Mouse (Mus musculus): ENCODE results near the gene Ankrd11. TPM values are rescaled to one million over a fixed set of nuclear protein-coding genes. Genes with fewer than 3 reads are reported as not detected.

Ankrd11 gene
- polyA plus RNA-seq, 1 experiment from 2014 or later: 21.2 TPM

- no peaks in the 10 kb centered on the region for H3K9me3 ChIP-seq (ENCODE audit: low read length)
- WGBS (ENCODE audit: insufficient replicate concordance): 55% methylated on average over 7 of the region's 7 CpGs
- ATAC-seq (no peak), DNase-seq (no peak)
- no peak overlapping the region for H3K9ac ChIP-seq (replicated peaks)
- H3K4me1 ChIP-seq (ENCODE audit: insufficient read depth): peaks cover 33% of the 10 kb centered on the region
- H3K36me3 ChIP-seq (replicated peaks; ENCODE audit: insufficient read depth, low read length): no peaks in the 10 kb centered on the region; the same call in 1 of the 2 replicates
- no peak overlapping the region for H3K4me3 ChIP-seq (ENCODE audit: low read depth, low read length)
- no peak overlapping the region for H3K4me2 ChIP-seq (ENCODE audit: low read depth, low read length)
- TF ChIP-seq EP300 (IDR thresholded peaks at IDR 0.05; ENCODE audit: low read depth): no peak
- TF ChIP-seq CTCF (IDR thresholded peaks at IDR 0.05; ENCODE audit: low read depth): no peak
- no peaks in the 10 kb centered on the region for H3K27me3 ChIP-seq (ENCODE audit: insufficient read depth, low read length)
- H3K27ac ChIP-seq (ENCODE audit: low read depth): peak overlapping the region; percentile 22; the same call in 1 of the 2 replicates
These were observed 113.3 kb downstream of the Ankrd11 start for GRCm38 (mm10) chr8:122928631-122929224.

- DNase-seq (no peak), ATAC-seq (no peak)
- WGBS (ENCODE audit: insufficient replicate concordance): 85% methylated on average over 3 of the region's 3 CpGs
- TF ChIP-seq CTCF (IDR thresholded peaks at IDR 0.05; ENCODE audit: low read depth): no peak
- TF ChIP-seq EP300 (IDR thresholded peaks at IDR 0.05; ENCODE audit: low read depth): no peak
- Histone ChIP-seq H3K27me3 (ENCODE audit: insufficient read depth, low read length) (no peaks in the 10 kb centered on the region), H3K4me2 (ENCODE audit: low read depth, low read length) (no peak overlapping the region), H3K4me1 (ENCODE audit: insufficient read depth) (peaks cover 38% of the 10 kb centered on the region), H3K36me3 (replicated peaks; ENCODE audit: insufficient read depth, low read length) (no peaks in the 10 kb centered on the region; the same call in 1 of the 2 replicates), H3K9me3 (ENCODE audit: low read length) (no peaks in the 10 kb centered on the region), H3K9ac (replicated peaks) (no peak overlapping the region), H3K4me3 (ENCODE audit: low read depth, low read length) (no peak overlapping the region), H3K27ac (ENCODE audit: low read depth) (no peak overlapping the region)
These were observed 114.2 kb downstream of the Ankrd11 start for GRCm38 (mm10) chr8:122927841-122928240.

- peaks cover 29% of the 10 kb centered on the region for H3K4me1 ChIP-seq (ENCODE audit: insufficient read depth)
- peak; percentile 30 for DNase-seq
- 90% methylated on average over 7 of the region's 7 CpGs for WGBS (ENCODE audit: insufficient replicate concordance)
These were observed 115.3 kb downstream of the Ankrd11 start for GRCm38 (mm10) chr8:122926782-122927181.

GRCm38 (mm10) chr8:122925939-122926722 is 115.9 kb downstream of the Ankrd11 start:
- DNase-seq (no peak), ATAC-seq (no peak)
- WGBS (ENCODE audit: insufficient replicate concordance): 86% methylated on average over 8 of the region's 8 CpGs
- H3K4me1 ChIP-seq (ENCODE audit: insufficient read depth): peaks cover 28% of the 10 kb centered on the region
- H3K4me2 ChIP-seq (ENCODE audit: low read depth, low read length): no peak overlapping the region
- no peak overlapping the region for H3K9ac ChIP-seq (replicated peaks)
- TF ChIP-seq EP300 (IDR thresholded peaks at IDR 0.05; ENCODE audit: low read depth) (no peak), CTCF (IDR thresholded peaks at IDR 0.05; ENCODE audit: low read depth) (no peak)
- H3K27ac ChIP-seq (ENCODE audit: low read depth): no peak overlapping the region
- H3K36me3 ChIP-seq (replicated peaks; ENCODE audit: insufficient read depth, low read length): no peaks in the 10 kb centered on the region
- H3K27me3 ChIP-seq (ENCODE audit: insufficient read depth, low read length): no peaks in the 10 kb centered on the region
- no peak overlapping the region for H3K4me3 ChIP-seq (ENCODE audit: low read depth, low read length)
- no peaks in the 10 kb centered on the region for H3K9me3 ChIP-seq (ENCODE audit: low read length)

More at GRCm38 (mm10) chr8:122926782-122927181, 115.3 kb downstream of the Ankrd11 start:
- TF ChIP-seq EP300 (IDR thresholded peaks at IDR 0.05; ENCODE audit: low read depth): no peak
- peak; percentile 70 for TF ChIP-seq CTCF (IDR thresholded peaks at IDR 0.05; ENCODE audit: low read depth)
- Histone ChIP-seq H3K36me3 (replicated peaks; ENCODE audit: insufficient read depth, low read length) (no peaks in the 10 kb centered on the region), H3K27me3 (ENCODE audit: insufficient read depth, low read length) (no peaks in the 10 kb centered on the region), H3K27ac (ENCODE audit: low read depth) (no peak overlapping the region), H3K4me3 (ENCODE audit: low read depth, low read length) (no peak overlapping the region), H3K4me2 (ENCODE audit: low read depth, low read length) (no peak overlapping the region), H3K9me3 (ENCODE audit: low read length) (no peaks in the 10 kb centered on the region), H3K9ac (replicated peaks) (no peak overlapping the region)
- ATAC-seq: peak; percentile 22; the same call in 1 of the 2 replicates

GRCm38 (mm10) chr8:122924091-122924490 is 118.0 kb downstream of the Ankrd11 start:
- Histone ChIP-seq H3K36me3 (replicated peaks; ENCODE audit: insufficient read depth, low read length) (no peaks in the 10 kb centered on the region; the same call in 1 of the 2 replicates), H3K27me3 (ENCODE audit: insufficient read depth, low read length) (no peaks in the 10 kb centered on the region), H3K27ac (ENCODE audit: low read depth) (peak overlapping the region; percentile 68), H3K4me2 (ENCODE audit: low read depth, low read length) (peak overlapping the region; percentile 16; the same call in 1 of the 2 replicates), H3K4me1 (ENCODE audit: insufficient read depth) (peaks cover 28% of the 10 kb centered on the region), H3K4me3 (ENCODE audit: low read depth, low read length) (no peak overlapping the region), H3K9ac (replicated peaks) (0 out of 2 replicates have a peak overlapping the region, but pooled peaks have one; percentile 22), H3K9me3 (ENCODE audit: low read length) (no peaks in the 10 kb centered on the region)
- TF ChIP-seq EP300 (IDR thresholded peaks at IDR 0.05; ENCODE audit: low read depth): no peak
- TF ChIP-seq CTCF (IDR thresholded peaks at IDR 0.05; ENCODE audit: low read depth): no peak
- 43% methylated on average over 6 of the region's 6 CpGs for WGBS (ENCODE audit: insufficient replicate concordance)
- no peak for ATAC-seq
- no peak for DNase-seq

- Histone ChIP-seq H3K27ac (ENCODE audit: low read depth) (peak overlapping the region; percentile 68), H3K4me2 (ENCODE audit: low read depth, low read length) (peak overlapping the region; percentile 16; the same call in 1 of the 2 replicates), H3K4me1 (ENCODE audit: insufficient read depth) (peaks cover 32% of the 10 kb centered on the region), H3K36me3 (replicated peaks; ENCODE audit: insufficient read depth, low read length) (no peaks in the 10 kb centered on the region; the same call in 1 of the 2 replicates), H3K27me3 (ENCODE audit: insufficient read depth, low read length) (no peaks in the 10 kb centered on the region), H3K4me3 (ENCODE audit: low read depth, low read length) (no peak overlapping the region), H3K9ac (replicated peaks) (0 out of 2 replicates have a peak overlapping the region, but pooled peaks have one; percentile 22), H3K9me3 (ENCODE audit: low read length) (no peaks in the 10 kb centered on the region)
- TF ChIP-seq EP300 (IDR thresholded peaks at IDR 0.05; ENCODE audit: low read depth) (no peak), CTCF (IDR thresholded peaks at IDR 0.05; ENCODE audit: low read depth) (no peak)
- ATAC-seq: peak; percentile 74
- DNase-seq: no peak
- 43% methylated on average over 7 of the region's 7 CpGs for WGBS (ENCODE audit: insufficient replicate concordance)
These were observed 118.5 kb downstream of the Ankrd11 start for GRCm38 (mm10) chr8:122923431-122924090.
